Mouse (Mus musculus): Measurements from ENCODE around the gene Ykt6. TPM values are rescaled to one million over a fixed set of nuclear protein-coding genes. Genes with fewer than 3 reads are reported as not detected.

Gene Ykt6
- total and polyA plus RNA-seq, 3 experiments, result 79.8 to 117 (median 95.8) TPM

DNA sequence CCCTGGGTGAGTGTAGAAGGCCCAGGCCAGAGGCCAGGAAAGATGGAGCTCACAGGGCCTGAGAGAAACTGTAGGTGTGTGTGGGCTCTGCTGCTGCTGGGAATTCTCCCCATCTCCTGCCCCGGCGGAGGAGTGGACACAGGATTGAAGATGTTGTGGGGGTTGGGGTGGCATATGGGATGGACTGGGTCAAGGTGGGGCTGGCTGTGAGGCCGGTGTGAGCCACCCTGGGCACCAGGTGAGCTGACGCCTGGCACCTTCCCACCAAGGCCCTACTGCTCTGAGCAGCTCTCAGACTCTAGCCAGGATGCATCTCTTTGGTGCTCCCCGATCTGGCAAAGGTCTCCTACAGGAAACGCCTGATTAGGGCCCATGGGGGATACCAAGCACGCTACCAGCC lies 25.8 kb downstream of the Ykt6 start:
- dilution Hi-C loops (cut with MboI; ENCODE audit: extremely low pct_ligation_motif_present, extremely low pct_unique_long_range_greater_than_20kb, low sequenced_read_pairs), result no loop called here
- H3K79me2 ChIP-seq (replicated peaks; ENCODE audit: control insufficient read depth, extremely low read depth, insufficient read depth, poor library complexity, severe bottlenecking), result no peaks in the 10 kb centered on the region
- H3K27ac ChIP-seq (ENCODE audit: insufficient read depth, low read depth), result no peak overlapping the region
- TF ChIP-seq ZC3H11A (IDR thresholded peaks at IDR 0.05; ENCODE audit: low read depth, low read length) (no peak), POLR2AphosphoS2 (IDR thresholded peaks at IDR 0.05; ENCODE audit: low read depth, low read length) (no peak), CHD2 (IDR thresholded peaks at IDR 0.05; ENCODE audit: low read length) (no peak), ETS1 (conservative IDR thresholded peaks at IDR 0.05; ENCODE audit: low read depth, low read length) (no peak), NELFE (IDR thresholded peaks at IDR 0.05; ENCODE audit: low read depth, low read length) (no peak), E2F4 (IDR thresholded peaks at IDR 0.05; ENCODE audit: insufficient replicate concordance, low read depth, low read length) (no peak), MAX (IDR thresholded peaks at IDR 0.05; ENCODE audit: low read length) (no peak), MAZ (IDR thresholded peaks at IDR 0.05; ENCODE audit: low read depth, low read length) (no peak)
- H3K4me2 ChIP-seq (ENCODE audit: insufficient read depth, low read depth, poor library complexity, severe bottlenecking), result no peak overlapping the region
- H3K4me1 ChIP-seq (ENCODE audit: control insufficient read depth in 1 of 2, insufficient read depth in 2 of 2), result peaks cover 27 to 28% of the 10 kb centered on the region in 2 experiments
- H3K9me3 ChIP-seq (replicated peaks; ENCODE audit: low read length), result no peaks in the 10 kb centered on the region
- in situ Hi-C loops (cut with MboI; ENCODE audit: low pct_ligation_motif_present, low pct_unique_long_range_greater_than_20kb, low sequenced_read_pairs), result no loop called here
- no peak overlapping the region for H3K9ac ChIP-seq (ENCODE audit: insufficient read depth, low read depth)
- no peaks in the 10 kb centered on the region for H3K36me3 ChIP-seq (replicated peaks in 1 of 2; ENCODE audit: control insufficient read depth in 1 of 2, insufficient read depth in 1 of 2, low read length in 1 of 2)
- H3K27me3 ChIP-seq (replicated peaks), result no peaks in the 10 kb centered on the region
- no peak overlapping the region for H3K4me3 ChIP-seq (replicated peaks in 1 of 3; ENCODE audit: low read depth in 2 of 3, low read length in 2 of 3, poor library complexity in 1 of 3)
- no peak for DNase-seq (ENCODE audit: extremely low read depth)

DNA sequence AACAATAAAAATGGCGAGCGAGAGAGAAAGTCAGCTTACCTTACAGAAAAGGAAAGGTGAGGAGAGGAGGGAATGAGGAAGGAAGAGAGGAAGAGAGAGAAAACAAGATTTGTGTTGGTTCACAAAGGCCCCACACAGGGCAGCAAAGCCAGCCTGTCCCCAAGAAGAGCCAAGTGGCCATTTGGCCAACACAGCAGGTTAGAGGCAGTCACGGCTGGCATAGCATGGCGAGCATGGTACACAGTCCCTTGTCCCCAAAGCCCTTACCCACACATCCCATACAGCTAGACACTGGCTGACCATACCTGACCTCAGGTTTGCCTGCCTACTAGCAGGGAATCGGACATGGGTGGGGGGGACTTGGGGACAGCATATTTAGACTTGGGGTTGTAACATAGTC lies 28.1 kb downstream of the Ykt6 start:
- in situ Hi-C loops (cut with MboI; ENCODE audit: low pct_ligation_motif_present, low pct_unique_long_range_greater_than_20kb, low sequenced_read_pairs) (no loop called here), dilution Hi-C loops (cut with MboI; ENCODE audit: extremely low pct_ligation_motif_present, extremely low pct_unique_long_range_greater_than_20kb, low sequenced_read_pairs) (no loop called here)
- no peak for DNase-seq (ENCODE audit: extremely low read depth)
- no peaks in the 10 kb centered on the region for H3K9me3 ChIP-seq (replicated peaks; ENCODE audit: low read length)
- TF ChIP-seq UBTF (IDR thresholded peaks at IDR 0.05; ENCODE audit: low read depth, low read length), result no peak
- TF ChIP-seq ZMIZ1 (IDR thresholded peaks at IDR 0.05; ENCODE audit: low read depth, low read length), result no peak
- TF ChIP-seq TBP (conservative IDR thresholded peaks at IDR 0.05; ENCODE audit: low read depth, low read length), result no peak
- no peak for TF ChIP-seq BHLHE40 (IDR thresholded peaks at IDR 0.05; ENCODE audit: low read depth, low read length)
- TF ChIP-seq HCFC1 (IDR thresholded peaks at IDR 0.05; ENCODE audit: low read depth, low read length), result no peak
- TF ChIP-seq SIN3A (IDR thresholded peaks at IDR 0.05; ENCODE audit: low read length), result no peak
- TF ChIP-seq ZKSCAN1 (IDR thresholded peaks at IDR 0.05; ENCODE audit: borderline replicate concordance, low read depth, low read length), result no peak
- TF ChIP-seq JUND (conservative IDR thresholded peaks at IDR 0.05; ENCODE audit: low read depth, low read length), result no peak
- no peak for TF ChIP-seq USF2 (conservative IDR thresholded peaks at IDR 0.05; ENCODE audit: low read depth, low read length)
- TF ChIP-seq SMC3 (IDR thresholded peaks at IDR 0.05; ENCODE audit: low read depth, low read length), result no peak
- no peak for TF ChIP-seq IRF4 (IDR thresholded peaks at IDR 0.05; ENCODE audit: low read depth, low read length)
- TF ChIP-seq KAT2A (IDR thresholded peaks at IDR 0.05; ENCODE audit: insufficient replicate concordance, low read length), result no peak
- no peak for TF ChIP-seq JUN (IDR thresholded peaks at IDR 0.05; ENCODE audit: insufficient read depth, low read depth, low read length)
- no peak for TF ChIP-seq MXI1 (IDR thresholded peaks at IDR 0.05; ENCODE audit: low read depth, low read length)
- no peak for TF ChIP-seq NRF1 (IDR thresholded peaks at IDR 0.05; ENCODE audit: low read depth, low read length)
- H3K9ac ChIP-seq (ENCODE audit: insufficient read depth, low read depth), result no peak overlapping the region
- H3K4me3 ChIP-seq (replicated peaks in 1 of 3; ENCODE audit: low read depth in 2 of 3, low read length in 2 of 3, poor library complexity in 1 of 3), result no peak overlapping the region
- H3K4me2 ChIP-seq (ENCODE audit: insufficient read depth, low read depth, poor library complexity, severe bottlenecking), result no peak overlapping the region
- H3K27me3 ChIP-seq (replicated peaks), result no peaks in the 10 kb centered on the region
- H3K4me1 ChIP-seq (ENCODE audit: control insufficient read depth in 1 of 2, insufficient read depth in 2 of 2), result peaks cover 27 to 28% of the 10 kb centered on the region in 2 experiments
- H3K27ac ChIP-seq (ENCODE audit: insufficient read depth, low read depth), result no peak overlapping the region
- no peaks in the 10 kb centered on the region for H3K36me3 ChIP-seq (replicated peaks in 1 of 2; ENCODE audit: control insufficient read depth in 1 of 2, insufficient read depth in 1 of 2, low read length in 1 of 2)
- no peaks in the 10 kb centered on the region for H3K79me2 ChIP-seq (replicated peaks; ENCODE audit: control insufficient read depth, extremely low read depth, insufficient read depth, poor library complexity, severe bottlenecking)
